ENCODE assay signal across 23 mouse cellular contexts in the genomic region with DNA sequence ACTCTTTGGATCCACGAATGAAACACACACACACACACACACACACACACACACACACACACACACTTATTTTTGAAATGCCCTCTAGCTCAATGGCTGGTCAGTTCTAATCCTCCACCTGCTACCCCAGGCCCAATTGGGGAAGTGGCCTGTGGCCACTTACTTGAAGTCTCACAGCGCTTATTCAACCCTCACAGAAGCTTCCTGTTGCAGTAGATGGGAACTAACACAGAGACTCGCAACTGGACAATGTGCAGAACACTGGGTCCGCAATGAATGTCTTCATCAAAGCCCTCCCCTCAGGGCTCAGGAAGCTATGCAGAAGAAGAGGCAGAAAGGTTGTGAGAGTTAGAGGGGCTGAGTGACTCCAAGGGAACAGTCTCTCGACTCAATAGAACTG. TPM values are rescaled to one million over a fixed set of nuclear protein-coding genes. Genes with fewer than 3 reads are reported as not detected.
DNase-seq lines count a peak whose midpoint lies in the region; ATAC-seq lines count a peak whose summit lies in the region.
"Had no signal": no experiment of that assay in that cellular context is flagged by ENCODE, and none has a peak within 500 bp of the region (broad histone marks: within the 10 kb centered on the region; RNA-seq: fewer than 3 reads in every experiment).

No protein-coding gene starts in this region.

- H3K9me3 ChIP-seq in hindbrain, embryonic 14.5 days (ENCODE audit: control insufficient read depth, low read length) = no peaks in the 10 kb centered on the region
- H3K9me3 ChIP-seq in forebrain, embryonic 13.5 days (replicated peaks) = no peaks in the 10 kb centered on the region
- H3K9me3 ChIP-seq: embryonic facial prominence, embryonic 15.5 days; forebrain, embryonic 10.5 days; forebrain, embryonic 15.5 days; heart, embryonic 15.5 days; hindbrain, embryonic 10.5 days had no signal

- 0 out of 2 replicates have a peak, but pooled peaks cover 2% of the 10 kb centered on the region for H3K4me1 ChIP-seq in hindbrain, embryonic 14.5 days (replicated peaks; ENCODE audit: control insufficient read depth, insufficient read depth, low read length)
- H3K4me1 ChIP-seq in forebrain, embryonic 13.5 days = no peaks in the 10 kb centered on the region

- no peak overlapping the region for H3K9ac ChIP-seq in hindbrain, embryonic 14.5 days
- no peak overlapping the region for H3K9ac ChIP-seq in forebrain, embryonic 13.5 days
- H3K9ac ChIP-seq: embryonic facial prominence, embryonic 15.5 days; forebrain, embryonic 15.5 days; heart, embryonic 15.5 days had no signal

- peak; percentile 25 for DNase-seq in layer of hippocampus, adult 9-11 months
- no peak for DNase-seq in layer of hippocampus, postnatal 10 days (ENCODE audit: low spot score in 2 of 2)
- DNase-seq in 416B (ENCODE audit: low read depth) = peak; percentile 72
- no peak for DNase-seq in hindbrain, embryonic 14.5 days (ENCODE audit: low spot score)
- DNase-seq: adrenal gland, postnatal 10 days; cerebellum, adult 18-20 months; cerebellum, adult 9-11 months; cerebellum, postnatal 36 days; embryo, embryonic 11 days; gastrocnemius, postnatal 10 days; heart, postnatal 14 days had no signal

- H3K27me3 ChIP-seq in hindbrain, embryonic 14.5 days (ENCODE audit: control insufficient read depth, insufficient read depth, low read length) = no peaks in the 10 kb centered on the region
- no peaks in the 10 kb centered on the region for H3K27me3 ChIP-seq in forebrain, embryonic 13.5 days
- H3K27me3 ChIP-seq: embryonic facial prominence, embryonic 15.5 days; forebrain, embryonic 15.5 days; heart, embryonic 15.5 days had no signal

- WGBS in hindbrain, embryonic 14.5 days = 84% methylated on average over 5 of the region's 5 CpGs
- WGBS in forebrain, embryonic 13.5 days = 85% methylated on average over 5 of the region's 5 CpGs

- H3K4me3 ChIP-seq in hindbrain, embryonic 14.5 days (replicated peaks; ENCODE audit: low read length) = no peak overlapping the region
- no peak overlapping the region for H3K4me3 ChIP-seq in forebrain, embryonic 13.5 days
- H3K4me3 ChIP-seq: embryonic facial prominence, embryonic 15.5 days; erythroblast, embryonic 14.5 days; forebrain, embryonic 10.5 days; forebrain, embryonic 15.5 days; heart, adult 2 months; heart, embryonic 15.5 days; hindbrain, embryonic 10.5 days had no signal

- H3K36me3 ChIP-seq in hindbrain, embryonic 14.5 days (replicated peaks; ENCODE audit: control insufficient read depth, insufficient read depth) = no peaks in the 10 kb centered on the region
- H3K36me3 ChIP-seq in forebrain, embryonic 13.5 days (ENCODE audit: poor library complexity, severe bottlenecking) = no peaks in the 10 kb centered on the region
- H3K36me3 ChIP-seq: embryonic facial prominence, embryonic 15.5 days; forebrain, embryonic 10.5 days; forebrain, embryonic 15.5 days; heart, embryonic 15.5 days; hindbrain, embryonic 10.5 days had no signal

- H3K27ac ChIP-seq in hindbrain, embryonic 14.5 days = no peak overlapping the region
- H3K27ac ChIP-seq in forebrain, embryonic 13.5 days = no peak overlapping the region
- H3K27ac ChIP-seq: embryonic facial prominence, embryonic 15.5 days; forebrain, embryonic 10.5 days; forebrain, embryonic 15.5 days; heart, adult 2 months; heart, embryonic 15.5 days; hindbrain, embryonic 10.5 days; hindbrain, postnatal 0 days had no signal

- ATAC-seq in granulocyte monocyte progenitor cell, adult 5-6 weeks (replicated peaks; ENCODE audit: poor library complexity, severe bottlenecking) = peak; percentile 61
- peak; percentile 30 for ATAC-seq in megakaryocyte progenitor cell, adult 5-6 weeks (replicated peaks; ENCODE audit: poor library complexity)
- no peak for ATAC-seq in hindbrain, embryonic 14.5 days (ENCODE audit: low FRiP score)
- ATAC-seq in forebrain, embryonic 13.5 days = no peak
- ATAC-seq: forebrain, embryonic 15.5 days; hindbrain, postnatal 0 days had no signal

- H3K4me2 ChIP-seq in hindbrain, embryonic 14.5 days (replicated peaks) = no peak overlapping the region
- H3K4me2 ChIP-seq in forebrain, embryonic 13.5 days = no peak overlapping the region
- H3K4me2 ChIP-seq: embryonic facial prominence, embryonic 15.5 days; forebrain, embryonic 15.5 days; heart, embryonic 11.5 days; heart, embryonic 15.5 days had no signal

RNA-seq across cellular contexts. Expression of gene Furin, which starts 22.5 kb away (rescaled TPM):
- total RNA-seq in layer of hippocampus, postnatal 10 days (2021) = 10 to 100 TPM; 53.6 to 56.6 TPM
- 25.5 and 25.6 TPM in 2 replicates for total RNA-seq in granulocyte monocyte progenitor cell, adult 5-6 weeks (2014; fragmentation: Nextera tagmentation)
- total RNA-seq in granulocyte monocyte progenitor cell, adult 5-6 weeks (2017) = 5.0 and 10.1 TPM in 2 replicates
- 13.8 and 15.6 TPM in 2 replicates for total RNA-seq in megakaryocyte progenitor cell, adult 5-6 weeks (2015)
- 7.2 and 10.2 TPM in 2 replicates for total RNA-seq in megakaryocyte progenitor cell, adult 5-6 weeks (2017)
- polyA plus RNA-seq in hindbrain, embryonic 14.5 days (2014; fragmentation: Nextera tagmentation; extraction: Ambion mirVana) = 6.0 and 6.7 TPM in 2 replicates
- polyA plus RNA-seq in forebrain, embryonic 13.5 days (2015; fragmentation: Nextera tagmentation; extraction: Ambion mirVana) = 3.0 and 3.4 TPM in 2 replicates

RNA-seq across cellular contexts. Expression of gene Fes, which starts 40.0 kb away (rescaled TPM):
- 10 to 100 TPM in 1 of 2 experiments, 1 to 10 TPM in 1; 5.2 to 10.6 TPM for total RNA-seq in layer of hippocampus, postnatal 10 days (2021)
- 141 and 238 TPM in 2 replicates for total RNA-seq in granulocyte monocyte progenitor cell, adult 5-6 weeks (2014; fragmentation: Nextera tagmentation)
- 155 and 176 TPM in 2 replicates for total RNA-seq in granulocyte monocyte progenitor cell, adult 5-6 weeks (2017)
- total RNA-seq in megakaryocyte progenitor cell, adult 5-6 weeks (2015) = 117 and 126 TPM in 2 replicates
- total RNA-seq in megakaryocyte progenitor cell, adult 5-6 weeks (2017) = 97.6 and 158 TPM in 2 replicates
- 3.8 and 4.6 TPM in 2 replicates for polyA plus RNA-seq in hindbrain, embryonic 14.5 days (2014; fragmentation: Nextera tagmentation; extraction: Ambion mirVana)
- 4.0 and 4.1 TPM in 2 replicates for polyA plus RNA-seq in forebrain, embryonic 13.5 days (2015; fragmentation: Nextera tagmentation; extraction: Ambion mirVana)

RNA-seq across cellular contexts. Expression of gene Man2a2, which starts 56.6 kb away (rescaled TPM):
- 100 to 1,000 TPM; 106 to 115 TPM for total RNA-seq in layer of hippocampus, postnatal 10 days (2021)
- 60.4 and 74.6 TPM in 2 replicates for total RNA-seq in granulocyte monocyte progenitor cell, adult 5-6 weeks (2014; fragmentation: Nextera tagmentation)
- total RNA-seq in granulocyte monocyte progenitor cell, adult 5-6 weeks (2017) = 32.7 and 36.7 TPM in 2 replicates
- total RNA-seq in megakaryocyte progenitor cell, adult 5-6 weeks (2015) = 31.2 and 32.6 TPM in 2 replicates
- 37.9 and 44.0 TPM in 2 replicates for total RNA-seq in megakaryocyte progenitor cell, adult 5-6 weeks (2017)
- 18.9 and 21.6 TPM in 2 replicates for polyA plus RNA-seq in hindbrain, embryonic 14.5 days (2014; fragmentation: Nextera tagmentation; extraction: Ambion mirVana)
- 15.5 and 16.8 TPM in 2 replicates for polyA plus RNA-seq in forebrain, embryonic 13.5 days (2015; fragmentation: Nextera tagmentation; extraction: Ambion mirVana)

Comparison
In these comparisons a context has a peak if more than half of its experiments do, and no peak if none do; other contexts are left out.
1. DNase-seq: peak in layer of hippocampus, adult 9-11 months (single experiment) and 416B (single experiment); none in layer of hippocampus, postnatal 10 days (0 of 2) and hindbrain, embryonic 14.5 days (single experiment).
2. ATAC-seq: peak in granulocyte monocyte progenitor cell, adult 5-6 weeks (single experiment) and megakaryocyte progenitor cell, adult 5-6 weeks (single experiment); none in hindbrain, embryonic 14.5 days (single experiment) and forebrain, embryonic 13.5 days (single experiment).
3. RNA of gene Fes, which starts 40.0 kb away (total RNA-seq): 141 to 238 TPM in granulocyte monocyte progenitor cell, adult 5-6 weeks and 97.6 to 158 TPM in megakaryocyte progenitor cell, adult 5-6 weeks; 5.2 to 10.6 TPM in layer of hippocampus, postnatal 10 days; every median in the first group is over 4 times any median in the second.